16 mouse cellular contexts compared by ENCODE assay signal in genomic region chr12:8332174-8332542, GRCm38 (mm10). TPM values are rescaled to one million over a fixed set of nuclear protein-coding genes. Genes with fewer than 3 reads are reported as not detected.
A peak's percentile ranks its signal among the peaks of the same experiment; 100 is the strongest.
DNase-seq lines count a peak whose midpoint lies in the region; ATAC-seq and TF ChIP-seq lines count a peak whose summit lies in the region.
"Had no signal": no experiment of that assay in that cellular context is flagged by ENCODE, and none has a peak within 500 bp of the region (broad histone marks: within the 10 kb centered on the region; RNA-seq: fewer than 3 reads in every experiment).

No protein-coding gene starts in this region.

- TF ChIP-seq POLR2A in myocyte (IDR thresholded peaks at IDR 0.05; ENCODE audit: insufficient read length, low read depth), result peak; percentile 4

- no peak overlapping the region for H3K4me2 ChIP-seq in lung, embryonic 14.5 days
- peak overlapping the region; percentile 21; the same call in 1 of the 2 replicates for H3K4me2 ChIP-seq in hindbrain, embryonic 13.5 days
- H3K4me2 ChIP-seq in myocyte (ENCODE audit: low read depth), result peak overlapping the region; percentile 9
- H3K4me2 ChIP-seq: embryonic facial prominence, embryonic 13.5 days; lung, embryonic 15.5 days had no signal

- H3K4me3 ChIP-seq in lung, embryonic 14.5 days (ENCODE audit: low read depth, low read length), result no peak overlapping the region
- no peak overlapping the region for H3K4me3 ChIP-seq in hindbrain, embryonic 13.5 days
- no peak overlapping the region for H3K4me3 ChIP-seq in myocyte
- H3K4me3 ChIP-seq: embryonic facial prominence, embryonic 13.5 days; lung, embryonic 15.5 days had no signal

- H3K9ac ChIP-seq in lung, embryonic 14.5 days, result no peak overlapping the region
- H3K9ac ChIP-seq in hindbrain, embryonic 13.5 days, result peak overlapping the region; percentile 47; the same call in 1 of the 2 replicates
- H3K9ac ChIP-seq: embryonic facial prominence, embryonic 13.5 days; lung, embryonic 15.5 days had no signal

- H3K27ac ChIP-seq in lung, embryonic 14.5 days (ENCODE audit: low read depth), result no peak overlapping the region
- H3K27ac ChIP-seq in hindbrain, embryonic 13.5 days, result peak overlapping the region; percentile 69
- H3K27ac ChIP-seq: embryonic facial prominence, embryonic 13.5 days; lung, embryonic 15.5 days had no signal

- no peak overlapping the region for H3ac ChIP-seq in myocyte (ENCODE audit: control insufficient read depth, insufficient read length)

- ATAC-seq in lung, embryonic 14.5 days (ENCODE audit: insufficient read depth), result 0 out of 2 replicates have a peak, but pooled peaks have one; percentile 3
- ATAC-seq in hindbrain, embryonic 13.5 days (ENCODE audit: low FRiP score), result peak; percentile 2; the same call in 1 of the 2 replicates

- WGBS in lung, embryonic 14.5 days, result 40% methylated on average over 5 of the region's 5 CpGs
- 40% methylated on average over 5 of the region's 5 CpGs for WGBS in hindbrain, embryonic 13.5 days

- peaks cover 19% of the 10 kb centered on the region for H3K36me3 ChIP-seq in lung, embryonic 14.5 days (ENCODE audit: insufficient read depth)
- peaks cover 21% of the 10 kb centered on the region for H3K36me3 ChIP-seq in hindbrain, embryonic 13.5 days
- H3K36me3 ChIP-seq in myocyte (ENCODE audit: control insufficient read depth, insufficient read depth), result peaks cover 9% of the 10 kb centered on the region

- no peaks in the 10 kb centered on the region for H3K9me3 ChIP-seq in lung, embryonic 14.5 days (ENCODE audit: low read depth, low read length)
- H3K9me3 ChIP-seq in hindbrain, embryonic 13.5 days, result no peaks in the 10 kb centered on the region
- H3K9me3 ChIP-seq: embryonic facial prominence, embryonic 13.5 days; G1E; lung, embryonic 15.5 days had no signal

- H3K27me3 ChIP-seq in lung, embryonic 14.5 days (ENCODE audit: insufficient read depth, low read length), result no peaks in the 10 kb centered on the region
- H3K27me3 ChIP-seq in hindbrain, embryonic 13.5 days, result no peaks in the 10 kb centered on the region
- no peaks in the 10 kb centered on the region for H3K27me3 ChIP-seq in myocyte (ENCODE audit: control insufficient read depth, insufficient read depth, insufficient read length)
- H3K27me3 ChIP-seq: embryonic facial prominence, embryonic 13.5 days; lung, embryonic 15.5 days had no signal

- peak; percentile 93 for DNase-seq in heart, adult 11 months
- DNase-seq in heart, adult 9 months (ENCODE audit: low spot score in 2 of 2), result no peak
- DNase-seq in lung, embryonic 14.5 days, result no peak
- DNase-seq in lung, postnatal 25 days (ENCODE audit: low spot score), result no peak
- no peak for DNase-seq in cerebellum, postnatal 14 days
- DNase-seq in kidney, adult 9 months, result no peak
- DNase-seq: B cell, adult 2 months; cerebellum, adult 18-20 months; layer of hippocampus, postnatal 36 days; thymus, adult 18-20 months had no signal

- no peak for TF ChIP-seq CTCF in lung, embryonic 14.5 days (IDR thresholded peaks at IDR 0.05; ENCODE audit: low read depth)

- H3K79me2 ChIP-seq in myocyte (ENCODE audit: control insufficient read depth, insufficient read depth), result no peaks in the 10 kb centered on the region

- H3K4me1 ChIP-seq in lung, embryonic 14.5 days (ENCODE audit: insufficient read depth), result peaks cover under 1% of the 10 kb centered on the region; the same call in 1 of the 2 replicates
- peaks cover 33% of the 10 kb centered on the region for H3K4me1 ChIP-seq in hindbrain, embryonic 13.5 days (replicated peaks)

TF ChIP-seq in myocyte, 11 proteins besides CTCF, POLR2A, EP300 and RAD21:
- TF ChIP-seq CEBPB (IDR thresholded peaks at IDR 0.05; ENCODE audit: insufficient read depth, poor library complexity, severe bottlenecking) (no peak), POLR2AphosphoS2 (IDR thresholded peaks at IDR 0.05; ENCODE audit: insufficient read length, low read depth) (no peak), E2F4 (IDR thresholded peaks at IDR 0.05; ENCODE audit: insufficient read depth) (no peak), SRF (IDR thresholded peaks at IDR 0.05; ENCODE audit: control insufficient read depth, insufficient read length, low read depth) (no peak), TCF12 (IDR thresholded peaks at IDR 0.05; ENCODE audit: insufficient read depth, poor library complexity, severe bottlenecking) (no peak), MYOD1 (IDR thresholded peaks at IDR 0.05; ENCODE audit: control insufficient read depth in 1 of 3, insufficient read length in 2 of 3, low read depth in 2 of 3) (no peak), MYOG (IDR thresholded peaks at IDR 0.05; ENCODE audit: control insufficient read depth in 1 of 3, insufficient read depth in 1 of 3, insufficient read length in 2 of 3, low read depth in 2 of 3) (no peak), USF1 (IDR thresholded peaks at IDR 0.05; ENCODE audit: low read depth) (no peak), MAX (IDR thresholded peaks at IDR 0.05; ENCODE audit: low read depth) (no peak), REST (IDR thresholded peaks at IDR 0.05; ENCODE audit: insufficient read depth, insufficient read length) (no peak), TCF3 (IDR thresholded peaks at IDR 0.05; ENCODE audit: insufficient read length, low read depth) (no peak)

RNA-seq across cellular contexts. Expression of gene Hs1bp3, which starts 18.9 kb away (rescaled TPM):
- polyA plus RNA-seq in lung, embryonic 14.5 days (2014; fragmentation: Nextera tagmentation; extraction: Ambion mirVana), result 11.2 and 11.5 TPM in 2 replicates
- polyA plus RNA-seq in hindbrain, embryonic 13.5 days (2015; fragmentation: Nextera tagmentation; extraction: Ambion mirVana), result 9.5 and 10.1 TPM in 2 replicates
- polyA plus RNA-seq in myocyte (2012; fragmentation: generic; extraction: Trizol), result 24.6 TPM

RNA-seq across cellular contexts. Expression of gene Gdf7, which starts 30.4 kb away (rescaled TPM):
- polyA plus RNA-seq in lung, embryonic 14.5 days (2014; fragmentation: Nextera tagmentation; extraction: Ambion mirVana), result not detected in 2 replicates
- polyA plus RNA-seq in hindbrain, embryonic 13.5 days (2015; fragmentation: Nextera tagmentation; extraction: Ambion mirVana), result 0.40 and 0.88 TPM in 2 replicates
- 0.07 TPM for polyA plus RNA-seq in myocyte (2012; fragmentation: generic; extraction: Trizol)
- polyA plus RNA-seq: G1E; heart, embryonic 16.5 days; lung, embryonic 15.5 days had no signal
